Mouse (Mus musculus): Measurements from ENCODE around the gene Cend1.

Cend1 gene

GRCm38 (mm10) chr7:141443828-141444237 is 14.5 kb upstream of the Cend1 start, which contains the start of gene Pidd1:
Gene Pidd1 (minus strand): TSS chr7:141444025.
- in situ Hi-C loops (cut with MseI, MboI) = no loop called here

GRCm38 (mm10) chr7:141443081-141443821 is 14.0 kb upstream of the Cend1 start:
- in situ Hi-C loops (cut with MseI, MboI) = no loop called here

GRCm38 (mm10) chr7:141442199-141442598 is 12.9 kb upstream of the Cend1 start:
- in situ Hi-C loops (cut with MseI, MboI) = no loop called here

- in situ Hi-C loops (cut with MseI, MboI) = no loop called here
These were observed 12.2 kb upstream of the Cend1 start for GRCm38 (mm10) chr7:141441460-141441859.

GRCm38 (mm10) chr7:141440613-141441012 is 11.3 kb upstream of the Cend1 start:
- in situ Hi-C loops (cut with MseI, MboI) = no loop called here

GRCm38 (mm10) chr7:141439811-141440210 is 10.5 kb upstream of the Cend1 start:
- in situ Hi-C loops (cut with MseI, MboI) = no loop called here

- in situ Hi-C loops (cut with MseI, MboI) = no loop called here
These were observed 9.9 kb upstream of the Cend1 start for GRCm38 (mm10) chr7:141439140-141439679.

- in situ Hi-C loops (cut with MseI, MboI) = no loop called here
These were observed 9.1 kb upstream of the Cend1 start for GRCm38 (mm10) chr7:141438201-141438968.

GRCm38 (mm10) chr7:141437178-141438120 is 8.2 kb upstream of the Cend1 start, which contains the start of gene Slc25a22:
Gene Slc25a22 (minus strand): TSS chr7:141437892.
- in situ Hi-C loops (cut with MseI, MboI) = no loop called here

GRCm38 (mm10) chr7:141436523-141436892 is 7.2 kb upstream of the Cend1 start:
- in situ Hi-C loops (cut with MseI, MboI) = no loop called here

- in situ Hi-C loops (cut with MseI, MboI) = no loop called here
These were observed 6.7 kb upstream of the Cend1 start for GRCm38 (mm10) chr7:141435856-141436522.

- in situ Hi-C loops (cut with MseI, MboI) = no loop called here
These were observed 6.0 kb upstream of the Cend1 start for GRCm38 (mm10) chr7:141435129-141435855.

- in situ Hi-C loops (cut with MseI, MboI) = no loop called here
These were observed 5.2 kb upstream of the Cend1 start for GRCm38 (mm10) chr7:141434464-141434863.

- in situ Hi-C loops (cut with MseI, MboI) = no loop called here
These were observed 4.5 kb upstream of the Cend1 start for GRCm38 (mm10) chr7:141433517-141434400.

- in situ Hi-C loops (cut with MseI, MboI) = no loop called here
These were observed 3.6 kb upstream of the Cend1 start for GRCm38 (mm10) chr7:141432741-141433516.

GRCm38 (mm10) chr7:141432186-141432611 is 2.9 kb upstream of the Cend1 start:
- in situ Hi-C loops (cut with MseI, MboI) = no loop called here

- in situ Hi-C loops (cut with MseI, MboI) = no loop called here
These were observed 2.3 kb upstream of the Cend1 start for GRCm38 (mm10) chr7:141431434-141432185.
